Mouse (Mus musculus) hindlimb bud, embryonic 11.5 days (tissue): ENCODE measurements at regions not wholly inside any gene's neighbourhood (a gene's known extent, or its start where the extent isn't known, plus 50 kb on each side); places are given as distances from the start of the nearest gene placed in this dataset.

ENCODE experiments used
- DNase-seq: peaks from one replicate; pipeline ENCODE4 v3.0.0-alpha.2; 2012; ENCODE audit warnings: low read depth, low spot score; ENCODE audit errors: extremely low spot score

- DNase-seq: no peak
These were observed 166.2 kb downstream of the Cdh26 start for GRCm38 (mm10) chr2:178596312-178597083.

DNA sequence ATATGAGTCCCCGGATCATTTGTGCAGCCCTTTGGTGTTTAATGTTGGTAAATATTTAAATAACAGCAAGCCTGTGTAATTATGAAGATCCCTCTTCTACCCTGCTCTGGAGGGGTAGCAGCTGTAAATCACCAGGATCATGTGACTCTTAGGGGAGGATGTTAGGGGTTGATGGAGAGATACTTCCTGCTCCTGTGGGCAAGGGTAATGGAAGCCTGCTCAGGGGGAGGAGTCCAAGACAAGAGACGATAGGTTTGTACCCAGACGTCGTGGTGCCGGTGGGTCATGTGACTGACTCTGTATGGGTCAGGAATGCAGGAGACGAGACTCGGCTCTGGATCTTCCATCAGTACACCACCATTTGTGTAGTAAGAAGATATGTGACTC lies 166.7 kb downstream of the Cdh26 start:
- DNase-seq: no peak

DNA sequence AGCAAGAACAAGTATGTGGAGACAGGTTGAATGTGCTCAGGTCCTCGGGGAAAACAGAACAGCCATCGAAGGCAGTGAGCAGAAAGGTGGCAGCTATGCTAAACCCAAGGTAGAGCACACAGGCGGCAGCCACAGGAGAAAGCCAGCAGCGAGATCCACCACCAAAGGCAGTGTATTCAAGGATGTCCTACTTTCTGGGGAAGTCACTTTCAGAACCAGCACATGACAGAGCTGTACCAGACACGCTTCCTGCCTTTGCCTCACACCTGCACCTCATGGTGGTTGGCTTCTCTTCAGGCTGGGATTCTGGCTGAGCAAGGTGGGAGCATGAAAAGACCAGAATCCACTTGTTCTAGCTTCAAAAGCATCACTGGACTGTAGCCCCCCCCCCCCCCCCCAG lies 168.0 kb downstream of the Cdh26 start:
- DNase-seq: no peak

DNA sequence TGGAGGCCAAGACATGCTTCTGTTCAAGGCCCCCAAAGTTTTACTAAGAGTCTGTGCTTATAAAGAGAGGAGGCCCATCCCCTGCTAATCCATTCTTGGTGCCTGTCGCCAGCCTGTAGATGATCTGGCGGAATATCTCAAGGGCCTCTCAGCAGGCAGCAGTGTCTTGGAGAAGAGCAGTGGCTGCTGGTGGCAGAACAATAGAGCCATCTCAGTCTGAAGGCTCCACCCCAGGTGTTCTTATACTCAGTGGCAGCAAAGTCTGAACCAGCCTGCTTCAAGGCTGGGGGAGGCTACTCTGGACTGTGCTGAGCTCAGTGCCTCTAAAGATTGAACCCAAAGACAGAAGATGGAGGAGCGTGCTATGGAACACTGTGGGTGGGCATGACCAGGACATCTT lies 168.5 kb downstream of the Cdh26 start:
- no peak for DNase-seq

DNA sequence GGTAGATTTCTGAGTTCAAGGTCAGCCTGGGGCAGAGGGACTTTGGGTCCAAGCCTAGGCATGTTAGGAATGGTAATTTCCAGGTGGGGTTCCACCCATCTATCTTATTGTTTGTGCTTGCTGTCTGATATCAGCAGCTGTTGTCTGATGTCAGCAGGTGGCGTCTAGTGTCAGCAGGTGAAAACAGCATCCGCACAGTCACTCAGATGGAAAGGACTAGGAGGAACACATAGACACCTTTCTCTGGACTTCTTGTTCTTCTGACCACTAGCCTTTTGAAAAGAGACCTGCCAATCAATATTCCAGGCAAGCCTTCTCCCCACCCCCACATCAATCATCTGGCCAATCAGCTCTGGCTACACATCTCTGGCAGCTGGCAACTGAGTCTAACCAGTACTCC lies 173.1 kb downstream of the Cdh26 start:
- DNase-seq: no peak

- DNase-seq: no peak
These were observed 176.4 kb downstream of the Cdh26 start for GRCm38 (mm10) chr2:178606733-178607132.

DNA sequence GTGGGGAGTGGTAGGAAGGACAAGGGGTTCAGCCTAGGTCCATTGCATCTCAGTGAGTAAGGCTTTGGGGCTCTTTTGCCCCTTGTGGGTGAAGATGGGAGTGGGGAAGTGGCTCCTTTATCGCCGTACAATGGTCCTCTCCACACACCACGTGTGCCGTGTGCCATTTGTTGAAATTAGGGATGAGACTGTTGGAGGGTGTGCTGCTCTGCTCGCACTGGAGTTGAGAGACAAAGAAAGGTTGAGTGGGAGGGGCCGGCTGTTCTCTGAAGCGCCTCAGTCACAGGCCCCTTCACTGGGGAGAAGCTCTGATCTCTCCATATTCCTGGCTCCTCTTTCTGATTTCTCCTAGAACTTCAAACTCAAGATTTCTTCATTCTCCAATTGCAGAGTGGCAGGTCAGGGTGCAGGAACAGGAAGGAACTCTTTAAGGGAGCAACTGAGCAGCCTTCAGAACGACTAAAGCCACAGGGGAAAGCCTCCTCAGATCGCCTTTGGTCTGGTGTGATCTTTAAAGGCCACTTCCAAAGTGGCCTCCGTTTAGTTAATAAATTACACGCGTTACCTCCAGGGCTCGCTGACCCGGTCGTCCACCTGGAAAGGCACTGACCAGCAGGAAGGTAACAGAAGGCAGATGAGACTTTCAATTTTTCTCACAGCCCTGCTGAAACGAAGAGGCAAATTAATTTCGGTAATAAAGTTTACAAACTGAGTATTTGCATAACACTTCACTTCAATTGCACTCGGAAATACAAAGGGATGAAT lies 180.1 kb downstream of the Cdh26 start:
- DNase-seq: no peak

- no peak for DNase-seq
These were observed 184.4 kb downstream of the Cdh26 start for GRCm38 (mm10) chr2:178614761-178615160.

- no peak for DNase-seq
These were observed 192.5 kb downstream of the Cdh26 start for GRCm38 (mm10) chr2:178622801-178623200.

DNA sequence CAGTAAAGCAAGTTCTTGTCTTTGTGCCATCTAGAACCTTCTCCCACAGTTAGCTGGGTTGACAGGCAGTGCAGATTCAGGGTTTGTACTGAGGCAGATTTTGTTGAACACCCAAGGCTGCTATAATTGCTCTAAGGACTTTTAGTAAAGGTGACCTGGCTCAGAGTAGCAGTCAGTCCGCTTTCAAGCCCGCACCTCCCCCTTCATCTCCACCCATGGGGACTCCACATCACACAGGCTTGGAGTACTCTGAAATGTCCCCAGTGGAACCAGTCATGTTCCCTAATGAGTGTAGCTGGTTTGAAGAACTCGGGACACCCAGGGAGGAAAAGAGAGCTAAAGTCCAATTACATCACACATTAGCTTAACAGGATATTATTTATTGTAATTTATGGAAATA lies 194.1 kb downstream of the Cdh26 start:
- DNase-seq: no peak

- no peak for DNase-seq
These were observed 194.6 kb downstream of the Cdh26 start for GRCm38 (mm10) chr2:178624907-178625306.

DNA sequence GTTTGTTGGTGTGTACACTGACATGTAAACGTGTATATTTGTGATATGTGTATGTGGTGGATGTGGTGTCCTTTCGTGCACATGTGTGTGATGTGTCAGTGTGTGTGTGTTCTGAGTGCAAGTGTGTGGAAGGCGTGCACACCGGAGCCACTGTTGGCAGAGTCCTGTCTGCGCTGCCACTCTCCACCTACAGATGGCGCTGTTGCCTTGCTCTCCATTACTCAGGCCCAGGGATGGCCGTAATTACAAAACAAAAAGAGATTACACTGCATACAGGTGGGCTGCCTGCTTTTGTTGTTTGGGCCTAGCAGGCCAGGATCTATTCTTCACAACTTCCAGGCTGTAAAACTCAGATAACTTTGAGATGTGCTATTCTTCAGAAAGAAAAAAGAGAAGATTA lies 199.4 kb downstream of the Cdh26 start:
- DNase-seq: peak; percentile 39

- DNase-seq: no peak
These were observed 200.2 kb downstream of the Cdh26 start for GRCm38 (mm10) chr2:178630511-178630910.

GRCm38 (mm10) chr2:178631336-178631735 lies 201.0 kb downstream of the Cdh26 start:
- DNase-seq: no peak

GRCm38 (mm10) chr2:178631966-178632365 lies 201.6 kb downstream of the Cdh26 start:
- no peak for DNase-seq

DNA sequence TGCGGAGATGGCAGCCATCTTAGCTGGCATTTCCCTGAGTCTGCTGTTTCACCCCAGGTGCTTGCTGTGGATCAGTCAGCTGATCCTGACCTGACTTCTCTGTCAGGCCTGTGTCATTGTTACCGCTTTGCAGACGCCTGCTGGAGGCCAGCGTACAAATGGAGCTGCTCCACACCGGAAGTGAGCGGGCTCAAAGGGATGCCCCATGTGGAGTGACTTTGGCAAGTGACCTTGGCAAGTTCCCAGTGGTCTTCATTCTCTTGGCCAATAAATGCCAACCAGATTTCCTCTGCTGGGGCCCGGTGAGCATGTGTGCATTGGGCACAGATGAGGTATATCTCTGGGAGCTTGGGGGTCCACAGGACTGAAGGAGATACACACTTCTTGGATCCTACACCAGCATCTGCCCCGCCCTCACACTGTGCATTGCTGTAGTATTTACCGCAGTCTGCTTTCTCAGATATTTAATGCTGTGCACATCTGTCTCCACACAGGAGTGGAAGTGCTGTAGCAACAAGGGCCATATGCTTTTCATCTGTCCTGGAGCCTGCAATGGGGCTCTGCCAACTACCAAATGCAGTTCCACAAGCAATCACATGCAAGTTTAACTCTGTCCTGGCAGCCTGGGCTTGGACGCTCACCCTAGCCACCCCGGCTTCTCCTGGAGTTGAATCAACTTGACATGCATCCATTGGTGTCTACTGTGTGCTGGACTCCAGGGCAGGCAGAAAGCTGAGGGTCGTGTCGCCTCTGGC lies 202.7 kb downstream of the Cdh26 start:
- no peak for DNase-seq

DNA sequence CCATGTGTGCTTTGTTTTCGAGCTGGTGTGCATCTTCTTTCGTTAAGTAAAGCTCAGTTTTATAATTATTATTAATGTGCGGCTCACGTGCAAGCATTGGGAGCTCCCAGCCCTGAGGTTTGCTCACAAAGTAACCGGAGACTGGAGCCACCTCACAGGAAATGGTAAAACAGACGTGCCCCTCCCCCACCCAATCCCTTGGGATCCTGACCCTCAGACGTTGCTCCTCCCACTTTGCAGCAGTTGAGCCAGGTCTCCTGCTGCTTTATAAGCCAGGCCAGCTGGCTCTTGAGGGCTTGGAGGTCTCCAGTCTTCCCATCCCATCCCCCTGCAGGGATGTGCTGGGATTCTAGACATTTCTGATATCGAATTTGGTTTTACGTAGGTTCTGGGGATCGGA lies 203.8 kb downstream of the Cdh26 start:
- DNase-seq: peak; percentile 28

DNA sequence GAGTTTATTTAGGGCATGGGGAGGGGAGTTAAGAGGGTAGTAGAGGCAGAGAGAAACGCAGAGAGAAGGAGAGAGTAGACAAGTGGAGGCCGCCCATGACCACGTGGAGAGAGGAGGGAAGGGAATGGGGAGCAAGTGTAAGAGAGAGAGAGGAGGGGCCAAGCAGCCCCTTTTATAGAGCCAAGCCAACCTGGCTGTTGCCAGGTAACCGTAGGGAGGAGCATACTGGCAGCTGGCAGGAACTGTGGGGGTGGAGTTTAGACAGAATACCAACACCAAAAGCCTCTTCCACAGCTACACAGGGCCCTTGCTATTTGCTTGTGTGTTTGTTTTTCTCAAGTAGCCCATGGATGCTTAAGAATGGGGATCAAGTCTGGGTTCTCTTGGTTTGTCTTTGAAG lies 205.4 kb downstream of the Cdh26 start:
- DNase-seq: no peak

GRCm38 (mm10) chr2:178636901-178637300 lies 206.6 kb downstream of the Cdh26 start:
- DNase-seq: no peak

DNA sequence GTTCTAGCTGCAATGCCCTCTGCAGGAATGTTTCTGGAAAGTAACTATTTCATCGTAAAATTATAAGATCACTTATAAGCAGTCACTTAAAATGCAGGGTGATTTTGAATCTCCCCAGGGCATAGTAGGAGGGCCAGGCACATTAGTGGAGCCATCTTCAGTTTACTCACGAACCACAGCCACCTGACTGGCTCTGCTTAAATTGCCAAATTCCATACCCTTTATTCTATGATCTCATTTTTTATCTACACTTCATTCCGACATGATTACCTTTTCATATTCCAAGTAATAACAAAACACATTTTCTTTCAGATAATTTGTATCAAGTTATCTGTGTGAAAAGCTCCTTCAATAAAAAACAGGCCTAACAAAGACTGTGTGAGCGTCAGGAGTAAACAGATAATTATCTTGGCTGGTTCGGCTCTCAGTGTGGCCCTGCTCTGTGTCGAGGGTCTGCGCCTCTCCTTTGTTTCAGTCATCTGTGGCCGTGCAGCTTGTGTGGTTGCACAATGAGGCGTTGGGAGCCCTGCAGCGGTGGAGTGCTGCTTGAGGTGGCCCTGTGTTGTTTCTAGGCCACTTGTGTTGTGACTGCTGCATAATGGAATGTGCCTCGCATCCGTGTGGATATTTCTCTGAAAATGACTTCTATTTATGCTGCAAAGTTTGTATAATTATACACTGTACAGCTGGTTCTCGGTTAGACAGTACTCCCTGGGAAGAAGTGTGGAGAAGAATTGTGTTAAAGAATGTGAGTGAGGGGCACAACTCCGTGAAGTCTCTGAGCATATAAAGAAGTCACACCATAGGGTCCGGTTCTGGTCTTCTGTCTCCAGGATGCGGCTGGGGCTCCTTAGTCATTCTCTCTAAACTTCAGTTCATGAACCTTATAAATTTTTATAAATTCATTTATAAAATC lies 212.1 kb downstream of the Cdh26 start:
- DNase-seq: no peak

DNA sequence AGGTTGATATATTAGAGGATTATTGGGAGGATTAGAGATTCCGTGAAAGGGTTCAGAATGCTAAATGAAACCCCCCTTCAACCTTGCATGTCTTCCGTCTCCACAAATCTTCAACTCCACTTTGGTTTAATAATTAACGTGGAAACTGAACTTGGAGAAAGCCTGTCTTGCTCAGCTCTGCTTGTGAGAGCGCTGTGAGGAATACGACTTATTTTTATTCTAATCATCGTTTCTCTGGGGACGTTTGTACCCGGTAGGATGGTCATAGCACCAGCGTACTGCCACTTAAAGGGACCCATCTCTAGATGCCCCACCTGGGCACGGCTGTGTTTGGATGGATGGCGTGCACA lies 212.7 kb downstream of the Cdh26 start:
- no peak for DNase-seq
